Mouse (Mus musculus): ENCODE results near the gene Tas2r119. TPM values are rescaled to one million over a fixed set of nuclear protein-coding genes. Genes with fewer than 3 reads are reported as not detected.

Gene Tas2r119
- not detected in 2 replicates for polyA plus RNA-seq (2015; fragmentation: Nextera tagmentation; extraction: Ambion mirVana)

- no peak within 1 kb of the TSS for H3K27ac ChIP-seq
- no peaks in the 10 kb centered on the region for H3K36me3 ChIP-seq
- no peak for ATAC-seq
- H3K4me3 ChIP-seq (replicated peaks): no peak within 1 kb of the TSS
- H3K4me2 ChIP-seq (replicated peaks): no peak within 1 kb of the TSS
- 87% methylated on average over 4 of the region's 4 CpGs for WGBS
- no peaks in the 10 kb centered on the region for H3K27me3 ChIP-seq (replicated peaks)
- H3K4me1 ChIP-seq (replicated peaks): no peaks in the 10 kb centered on the region
- H3K9me3 ChIP-seq: no peaks in the 10 kb centered on the region
- no peak within 1 kb of the TSS for H3K9ac ChIP-seq
These were observed at the start of gene Tas2r119 for GRCm38 (mm10) chr15:32176989-32177388. TSS of gene Tas2r119 (plus strand) at chr15:32177289.

DNA sequence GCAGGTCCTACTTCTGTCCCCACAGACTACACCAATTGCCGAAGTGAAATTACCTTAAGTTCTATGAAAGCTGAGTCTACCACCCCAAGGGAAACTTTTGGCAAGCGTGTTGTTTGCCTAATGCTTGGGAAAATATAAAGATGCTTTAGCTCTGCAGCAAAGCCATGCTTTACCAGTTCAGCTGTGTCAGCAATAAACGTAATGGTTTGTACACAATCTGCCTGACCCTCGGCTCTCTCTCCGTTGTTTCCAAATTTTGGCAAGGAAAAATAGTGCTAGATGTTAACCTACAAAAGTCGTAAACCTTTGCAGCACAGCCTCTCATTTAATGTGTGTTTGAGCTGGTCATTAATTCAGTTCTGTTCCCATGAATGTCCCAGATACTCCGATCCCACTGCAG lies 44.8 kb upstream of the Tas2r119 start:
- no peaks in the 10 kb centered on the region for H3K27me3 ChIP-seq (replicated peaks)
- H3K4me2 ChIP-seq (replicated peaks): no peak overlapping the region
- 64% methylated on average over 7 of the region's 7 CpGs for WGBS
- H3K27ac ChIP-seq: no peak overlapping the region
- no peaks in the 10 kb centered on the region for H3K36me3 ChIP-seq
- no peak for ATAC-seq
- H3K4me1 ChIP-seq (replicated peaks): no peaks in the 10 kb centered on the region
- H3K9me3 ChIP-seq: no peaks in the 10 kb centered on the region
- H3K4me3 ChIP-seq (replicated peaks): no peak overlapping the region
- no peak overlapping the region for H3K9ac ChIP-seq

DNA sequence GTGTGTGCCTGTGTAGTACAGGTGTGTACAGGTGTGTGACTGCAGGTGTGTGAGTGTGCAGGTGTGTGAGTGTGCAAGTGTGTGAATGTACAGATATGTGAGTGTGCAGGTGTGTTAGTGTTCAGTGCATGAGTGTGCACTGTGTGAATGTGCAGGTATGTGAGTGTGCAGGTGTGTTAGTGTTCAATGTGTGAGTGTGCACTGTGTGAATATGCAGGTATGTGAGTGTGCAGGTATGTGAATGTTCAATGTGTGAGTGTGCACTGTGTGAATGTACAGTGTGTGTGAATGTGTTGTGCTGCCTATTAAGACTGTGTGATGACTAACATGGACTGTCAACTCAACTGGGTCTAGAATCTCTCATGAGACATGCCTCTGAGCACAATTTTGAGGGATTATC lies 35.4 kb upstream of the Tas2r119 start:
- Histone ChIP-seq H3K9me3 (no peaks in the 10 kb centered on the region), H3K9ac (no peak overlapping the region), H3K27me3 (replicated peaks) (no peaks in the 10 kb centered on the region), H3K27ac (no peak overlapping the region), H3K4me1 (replicated peaks) (no peaks in the 10 kb centered on the region), H3K4me2 (replicated peaks) (no peak overlapping the region), H3K36me3 (no peaks in the 10 kb centered on the region), H3K4me3 (replicated peaks) (no peak overlapping the region)
- no peak for ATAC-seq

DNA sequence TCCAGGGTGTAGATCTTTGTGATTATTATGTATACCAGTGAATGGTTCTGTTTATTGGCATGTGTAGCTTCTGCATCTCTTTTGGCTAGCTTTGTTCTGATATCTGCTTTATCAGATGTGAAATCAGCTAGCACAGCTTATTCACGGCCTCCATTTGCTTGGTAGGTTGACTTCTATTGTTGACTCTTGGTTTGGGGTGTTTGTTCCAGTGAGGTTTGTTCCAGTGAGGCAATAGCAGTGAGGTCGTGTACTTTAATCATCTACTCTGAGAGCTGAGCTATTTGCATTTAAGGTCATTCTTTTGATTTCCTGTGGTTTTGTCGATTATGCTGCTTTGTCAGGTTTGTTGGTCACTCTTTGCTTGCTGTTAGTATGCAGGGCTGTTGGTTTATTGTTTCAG lies 32.8 kb upstream of the Tas2r119 start:
- H3K27ac ChIP-seq: no peak overlapping the region
- 52% methylated on average over 3 of the region's 3 CpGs for WGBS
- H3K4me1 ChIP-seq (replicated peaks): no peaks in the 10 kb centered on the region
- no peaks in the 10 kb centered on the region for H3K27me3 ChIP-seq (replicated peaks)
- no peak for ATAC-seq
- no peaks in the 10 kb centered on the region for H3K9me3 ChIP-seq
- H3K9ac ChIP-seq: no peak overlapping the region
- H3K36me3 ChIP-seq: no peaks in the 10 kb centered on the region
- H3K4me2 ChIP-seq (replicated peaks): no peak overlapping the region
- no peak overlapping the region for H3K4me3 ChIP-seq (replicated peaks)

DNA sequence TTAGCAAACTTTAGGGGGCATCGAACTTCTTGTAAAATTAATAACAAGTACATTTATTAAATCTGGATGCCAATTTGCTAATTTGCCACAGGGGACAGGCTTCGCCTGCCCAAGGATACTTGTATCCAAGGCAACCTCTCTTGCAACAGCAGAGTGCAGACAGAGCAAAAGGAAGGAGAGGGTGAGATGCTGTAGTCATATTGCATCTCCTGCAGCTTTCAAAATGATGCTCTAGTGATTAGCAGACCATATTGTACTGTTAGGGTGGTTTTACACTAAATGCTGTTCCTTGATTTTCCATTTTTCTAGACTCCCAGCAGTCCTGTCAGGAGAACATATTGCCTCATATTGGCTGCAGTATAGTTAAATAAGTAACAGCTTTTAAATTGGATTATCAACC lies 23.7 kb upstream of the Tas2r119 start:
- Histone ChIP-seq H3K4me1 (replicated peaks) (no peaks in the 10 kb centered on the region), H3K4me2 (replicated peaks) (no peak overlapping the region), H3K4me3 (replicated peaks) (no peak overlapping the region), H3K36me3 (no peaks in the 10 kb centered on the region), H3K9ac (no peak overlapping the region), H3K27me3 (replicated peaks) (no peaks in the 10 kb centered on the region), H3K9me3 (no peaks in the 10 kb centered on the region), H3K27ac (no peak overlapping the region)
- 94% methylated on average over 2 of the region's 2 CpGs for WGBS
- no peak for ATAC-seq

DNA sequence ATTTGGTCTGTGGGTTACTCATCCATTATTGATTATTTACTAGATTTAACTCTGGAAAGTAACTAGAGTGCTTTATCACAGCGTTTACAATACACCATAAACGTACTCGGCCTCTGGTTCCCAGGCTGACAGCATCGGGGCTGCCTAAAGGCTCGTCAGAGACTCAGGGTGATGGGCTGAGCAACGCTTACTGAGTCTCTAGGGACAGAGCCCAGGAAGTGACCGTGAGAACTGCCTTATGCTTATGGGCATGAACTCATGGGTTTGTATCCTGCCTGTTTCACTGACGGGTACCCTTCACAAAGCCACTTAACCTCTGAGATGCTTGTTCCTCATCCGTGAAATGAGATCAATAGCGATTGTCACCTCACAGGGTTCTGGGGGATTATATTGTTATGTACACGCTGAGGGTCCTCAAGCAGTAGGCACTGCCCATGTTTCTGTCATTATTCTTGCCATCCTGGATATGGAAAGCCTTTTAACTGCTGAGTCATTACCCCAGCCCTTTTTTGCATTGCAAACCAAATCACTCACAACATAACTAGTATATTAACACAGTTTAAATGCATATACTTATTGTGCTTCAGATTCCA lies 23.1 kb upstream of the Tas2r119 start:
- Histone ChIP-seq H3K9me3 (no peaks in the 10 kb centered on the region), H3K27ac (no peak overlapping the region), H3K4me2 (replicated peaks) (no peak overlapping the region), H3K4me3 (replicated peaks) (no peak overlapping the region), H3K27me3 (replicated peaks) (no peaks in the 10 kb centered on the region), H3K4me1 (replicated peaks) (no peaks in the 10 kb centered on the region), H3K36me3 (no peaks in the 10 kb centered on the region), H3K9ac (no peak overlapping the region)
- ATAC-seq: no peak
- 54% methylated on average over 11 of the region's 11 CpGs for WGBS

- H3K9me3 ChIP-seq: no peaks in the 10 kb centered on the region
- H3K36me3 ChIP-seq: no peaks in the 10 kb centered on the region
- H3K9ac ChIP-seq: no peak overlapping the region
- no peak overlapping the region for H3K4me3 ChIP-seq (replicated peaks)
- H3K4me2 ChIP-seq (replicated peaks): no peak overlapping the region
- H3K27me3 ChIP-seq (replicated peaks): no peaks in the 10 kb centered on the region
- ATAC-seq: no peak
- H3K4me1 ChIP-seq (replicated peaks): no peaks in the 10 kb centered on the region
- H3K27ac ChIP-seq: no peak overlapping the region
- WGBS: 71% methylated on average over 5 of the region's 5 CpGs
These were observed 21.0 kb upstream of the Tas2r119 start for GRCm38 (mm10) chr15:32156126-32156525.

GRCm38 (mm10) chr15:32160281-32160680 lies 16.8 kb upstream of the Tas2r119 start:
- no peaks in the 10 kb centered on the region for H3K36me3 ChIP-seq
- no peaks in the 10 kb centered on the region for H3K4me1 ChIP-seq (replicated peaks)
- no peaks in the 10 kb centered on the region for H3K9me3 ChIP-seq
- H3K27me3 ChIP-seq (replicated peaks): no peaks in the 10 kb centered on the region
- no peak overlapping the region for H3K9ac ChIP-seq
- H3K27ac ChIP-seq: no peak overlapping the region
- H3K4me2 ChIP-seq (replicated peaks): no peak overlapping the region
- no peak for ATAC-seq
- H3K4me3 ChIP-seq (replicated peaks): no peak overlapping the region

GRCm38 (mm10) chr15:32171764-32172163 lies 5.3 kb upstream of the Tas2r119 start:
- no peaks in the 10 kb centered on the region for H3K4me1 ChIP-seq (replicated peaks)
- WGBS: 53% methylated on average over 6 of the region's 6 CpGs
- no peak for ATAC-seq

DNA sequence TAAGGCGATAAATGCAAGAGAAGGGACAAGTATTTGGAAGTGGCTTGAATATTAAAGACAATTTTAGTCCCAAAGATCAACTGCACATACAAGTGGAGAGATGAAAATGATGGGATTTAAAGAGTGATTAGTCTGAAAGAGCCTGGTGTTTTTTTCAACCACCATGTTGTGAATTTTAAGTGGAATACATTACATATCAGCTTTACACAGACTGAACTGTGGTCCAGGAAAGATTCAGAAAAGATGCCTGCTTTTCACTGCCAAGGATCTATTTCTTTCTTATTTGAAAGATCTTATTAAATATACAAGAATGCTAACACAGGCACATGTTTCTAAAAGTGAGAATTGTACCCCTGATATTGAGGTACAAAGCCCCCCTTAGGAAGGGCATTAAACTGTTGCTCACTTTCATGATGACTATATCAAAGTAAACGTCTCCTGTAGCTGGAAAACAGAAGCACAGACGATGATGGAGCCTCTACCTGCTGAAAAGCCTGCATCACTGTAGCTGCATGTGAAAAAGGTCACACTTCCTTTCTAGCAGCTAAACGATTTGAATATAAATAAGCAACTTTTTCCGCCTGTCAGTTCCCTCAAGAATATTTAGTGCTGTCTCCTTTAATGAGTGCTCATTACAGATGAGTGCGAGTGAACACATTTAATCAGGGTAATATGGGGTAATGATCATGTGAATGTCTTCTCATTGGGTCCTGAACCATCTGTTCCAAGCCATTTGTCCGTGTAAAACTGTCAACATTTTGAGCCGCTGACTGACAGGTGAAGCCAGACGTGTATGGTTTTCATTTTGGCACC lies 4.7 kb upstream of the Tas2r119 start:
- no peak for ATAC-seq
- H3K27me3 ChIP-seq (replicated peaks): no peaks in the 10 kb centered on the region
- no peaks in the 10 kb centered on the region for H3K36me3 ChIP-seq
- H3K4me2 ChIP-seq (replicated peaks): no peak overlapping the region
- no peak overlapping the region for H3K27ac ChIP-seq
- no peak overlapping the region for H3K4me3 ChIP-seq (replicated peaks)
- 75% methylated on average over 9 of the region's 9 CpGs for WGBS
- no peaks in the 10 kb centered on the region for H3K4me1 ChIP-seq (replicated peaks)
- H3K9ac ChIP-seq: no peak overlapping the region
- no peaks in the 10 kb centered on the region for H3K9me3 ChIP-seq

More at GRCm38 (mm10) chr15:32171764-32172163, 5.3 kb upstream of the Tas2r119 start:
- H3K4me2 ChIP-seq (replicated peaks): no peak overlapping the region
- no peak overlapping the region for H3K4me3 ChIP-seq (replicated peaks)
- H3K27ac ChIP-seq: no peak overlapping the region
- no peaks in the 10 kb centered on the region for H3K27me3 ChIP-seq (replicated peaks)
- no peak overlapping the region for H3K9ac ChIP-seq
- H3K36me3 ChIP-seq: no peaks in the 10 kb centered on the region
- H3K9me3 ChIP-seq: no peaks in the 10 kb centered on the region

GRCm38 (mm10) chr15:32172988-32173329 lies 4.1 kb upstream of the Tas2r119 start:
- H3K4me1 ChIP-seq (replicated peaks): no peaks in the 10 kb centered on the region
- no peak overlapping the region for H3K27ac ChIP-seq
- 83% methylated on average over 2 of the region's 2 CpGs for WGBS
- ATAC-seq: no peak
- no peak overlapping the region for H3K4me2 ChIP-seq (replicated peaks)
- H3K36me3 ChIP-seq: no peaks in the 10 kb centered on the region
- H3K27me3 ChIP-seq (replicated peaks): no peaks in the 10 kb centered on the region
- no peak overlapping the region for H3K9ac ChIP-seq
- H3K9me3 ChIP-seq: no peaks in the 10 kb centered on the region
- no peak overlapping the region for H3K4me3 ChIP-seq (replicated peaks)

GRCm38 (mm10) chr15:32180010-32180725 lies 3.1 kb downstream of the Tas2r119 start:
- H3K36me3 ChIP-seq: no peaks in the 10 kb centered on the region
- no peak overlapping the region for H3K4me3 ChIP-seq (replicated peaks)
- 92% methylated on average over 1 of the region's 1 CpGs for WGBS
- no peaks in the 10 kb centered on the region for H3K4me1 ChIP-seq (replicated peaks)
- no peaks in the 10 kb centered on the region for H3K9me3 ChIP-seq
- no peak for ATAC-seq
- no peak overlapping the region for H3K9ac ChIP-seq
- H3K27me3 ChIP-seq (replicated peaks): no peaks in the 10 kb centered on the region
- no peak overlapping the region for H3K4me2 ChIP-seq (replicated peaks)
- H3K27ac ChIP-seq: no peak overlapping the region
